Mouse (Mus musculus): Measurements from ENCODE around the gene Cyp2d40. TPM values are rescaled to one million over a fixed set of nuclear protein-coding genes. Genes with fewer than 3 reads are reported as not detected.
"Not testable (repeated sequence)": the region's sequence is repeated elsewhere in the genome, so short reads cannot be mapped to it uniquely, and the experiment has no call there.

Cyp2d40 gene
- total and polyA plus RNA-seq, 3 experiments: not detected

- intact Hi-C loops (cut with DNase I): loop anchor here (2.0 kb wide), 1 partner anchor 101 kb away; no protein-coding TSS in a partner anchor
- whole genome bisulfite sequencing: 72% methylated on average over 1 of the region's 1 CpGs
Measured at GRCm38 (mm10) chr15:82783800-82784199, 19.8 kb upstream of the Cyp2d40 start.

DNA sequence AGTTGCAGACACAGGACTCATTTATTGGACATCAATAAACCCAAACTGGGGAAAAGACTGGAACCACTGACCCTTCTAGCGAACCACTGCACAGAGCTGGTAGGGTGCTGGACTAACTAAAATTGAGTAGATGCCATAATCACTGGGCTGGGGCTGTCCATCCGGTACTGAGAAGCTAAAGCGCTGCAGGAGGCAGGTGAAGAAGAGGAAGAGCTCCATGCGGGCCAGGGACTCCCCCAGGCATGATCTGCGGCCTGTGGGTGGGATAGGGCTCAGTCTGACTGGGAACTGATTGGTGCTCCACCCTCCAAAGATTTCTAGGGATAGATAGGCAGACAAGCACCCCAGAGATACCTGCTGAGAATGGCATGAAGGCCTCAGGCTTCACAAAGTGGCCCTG, 13.9 kb upstream of the Cyp2d40 start:
- H3K36me3 ChIP-seq (ENCODE audit: control insufficient read depth, insufficient read depth, low read length); H3K27ac ChIP-seq; DNase-seq; H3K4me3 ChIP-seq; H3K27me3 ChIP-seq (ENCODE audit: control insufficient read depth, insufficient read depth, low read length); H3K9ac ChIP-seq (ENCODE audit: low read depth, low read length); intact Hi-C loops (cut with DNase I); H3K4me1 ChIP-seq (ENCODE audit: control insufficient read depth, insufficient read depth, low read length); H3K79me2 ChIP-seq (replicated peaks; ENCODE audit: control insufficient read depth, insufficient read depth, low read length): not testable (repeated sequence)
- whole genome bisulfite sequencing: 81% methylated on average over 5 of the region's 5 CpGs

More at GRCm38 (mm10) chr15:82783800-82784199, 19.8 kb upstream of the Cyp2d40 start:
- no peaks in the 10 kb centered on the region for H3K27me3 ChIP-seq (ENCODE audit: control insufficient read depth, insufficient read depth, low read length)
- no peak overlapping the region for H3K4me3 ChIP-seq
- no peaks in the 10 kb centered on the region for H3K36me3 ChIP-seq (ENCODE audit: control insufficient read depth, insufficient read depth, low read length)
- H3K27ac ChIP-seq: no peak overlapping the region
- H3K9ac ChIP-seq (ENCODE audit: low read depth, low read length): no peak overlapping the region
- TF ChIP-seq EP300 (IDR thresholded peaks at IDR 0.05; ENCODE audit: insufficient read depth, low read depth, low read length): no peak
- no peak for DNase-seq
- H3K79me2 ChIP-seq (replicated peaks; ENCODE audit: control insufficient read depth, insufficient read depth, low read length): no peaks in the 10 kb centered on the region
- H3K4me1 ChIP-seq (ENCODE audit: control insufficient read depth, insufficient read depth, low read length): no peaks in the 10 kb centered on the region

- H3K27ac ChIP-seq: no peak overlapping the region
- H3K79me2 ChIP-seq (replicated peaks; ENCODE audit: control insufficient read depth, insufficient read depth, low read length): no peaks in the 10 kb centered on the region
- intact Hi-C loops (cut with DNase I): no loop called here
- no peak overlapping the region for H3K9ac ChIP-seq (ENCODE audit: low read depth, low read length)
- no peaks in the 10 kb centered on the region for H3K27me3 ChIP-seq (ENCODE audit: control insufficient read depth, insufficient read depth, low read length)
- H3K4me1 ChIP-seq (ENCODE audit: control insufficient read depth, insufficient read depth, low read length): no peaks in the 10 kb centered on the region
- H3K36me3 ChIP-seq (ENCODE audit: control insufficient read depth, insufficient read depth, low read length): no peaks in the 10 kb centered on the region
- 79% methylated on average over 2 of the region's 2 CpGs for WGBS
- TF ChIP-seq EP300 (IDR thresholded peaks at IDR 0.05; ENCODE audit: insufficient read depth, low read depth, low read length): no peak
- TF ChIP-seq CTCF (IDR thresholded peaks at IDR 0.05): no peak
- TF ChIP-seq POLR2A (IDR thresholded peaks at IDR 0.05; ENCODE audit: insufficient read depth, low read depth, low read length): no peak
- DNase-seq: no peak
- no peak overlapping the region for H3K4me3 ChIP-seq
Measured at GRCm38 (mm10) chr15:82765943-82766342, 2.0 kb upstream of the Cyp2d40 start.

DNA sequence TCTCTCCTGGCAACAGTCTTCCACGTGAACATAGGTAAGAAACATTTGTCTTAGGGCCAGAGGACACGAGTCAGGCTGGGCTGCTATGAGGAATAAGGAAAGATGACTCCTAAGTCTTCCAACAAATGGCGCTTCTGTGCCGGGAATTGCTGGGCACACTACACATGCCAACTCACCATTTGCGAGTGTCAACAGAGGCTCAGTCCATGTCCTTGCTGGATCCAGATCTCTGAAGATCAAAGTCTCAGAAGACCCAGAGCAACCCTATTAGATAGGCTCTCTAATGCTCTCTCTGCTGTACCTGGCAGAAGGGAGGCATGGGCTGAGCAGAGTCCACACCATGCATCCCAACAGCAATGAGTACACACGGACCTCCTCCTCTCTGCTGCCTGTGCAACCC, 898 bp upstream of the Cyp2d40 start:
- H3K36me3 ChIP-seq (ENCODE audit: control insufficient read depth, insufficient read depth, low read length): no peaks in the 10 kb centered on the region
- no peak overlapping the region for H3K27ac ChIP-seq
- 70% methylated on average over 6 of the region's 6 CpGs for WGBS
- TF ChIP-seq POLR2A (IDR thresholded peaks at IDR 0.05; ENCODE audit: insufficient read depth, low read depth, low read length): no peak
- TF ChIP-seq EP300 (IDR thresholded peaks at IDR 0.05; ENCODE audit: insufficient read depth, low read depth, low read length): no peak
- TF ChIP-seq CTCF (IDR thresholded peaks at IDR 0.05): no peak
- H3K79me2 ChIP-seq (replicated peaks; ENCODE audit: control insufficient read depth, insufficient read depth, low read length): no peaks in the 10 kb centered on the region
- H3K9ac ChIP-seq (ENCODE audit: low read depth, low read length): no peak overlapping the region
- no peaks in the 10 kb centered on the region for H3K27me3 ChIP-seq (ENCODE audit: control insufficient read depth, insufficient read depth, low read length)
- intact Hi-C loops (cut with DNase I): no loop called here
- H3K4me3 ChIP-seq: no peak overlapping the region
- H3K4me1 ChIP-seq (ENCODE audit: control insufficient read depth, insufficient read depth, low read length): no peaks in the 10 kb centered on the region
- DNase-seq: no peak

GRCm38 (mm10) chr15:82748141-82748540, 15.8 kb downstream of the Cyp2d40 start:
- WGBS: 41% methylated on average over 1 of the region's 1 CpGs
- intact Hi-C loops (cut with DNase I): no loop called here
- no peaks in the 10 kb centered on the region for H3K79me2 ChIP-seq (replicated peaks; ENCODE audit: control insufficient read depth, insufficient read depth, low read length)
- no peaks in the 10 kb centered on the region for H3K4me1 ChIP-seq (ENCODE audit: control insufficient read depth, insufficient read depth, low read length)
- no peak overlapping the region for H3K9ac ChIP-seq (ENCODE audit: low read depth, low read length)
- H3K36me3 ChIP-seq (ENCODE audit: control insufficient read depth, insufficient read depth, low read length): no peaks in the 10 kb centered on the region
- H3K4me3 ChIP-seq: no peak overlapping the region
- DNase-seq: no peak
- H3K27me3 ChIP-seq (ENCODE audit: control insufficient read depth, insufficient read depth, low read length): no peaks in the 10 kb centered on the region
- no peak for TF ChIP-seq POLR2A (IDR thresholded peaks at IDR 0.05; ENCODE audit: insufficient read depth, low read depth, low read length)
- no peak for TF ChIP-seq EP300 (IDR thresholded peaks at IDR 0.05; ENCODE audit: insufficient read depth, low read depth, low read length)
- TF ChIP-seq CTCF (IDR thresholded peaks at IDR 0.05): no peak
- no peak overlapping the region for H3K27ac ChIP-seq

GRCm38 (mm10) chr15:82747516-82747915, 16.5 kb downstream of the Cyp2d40 start:
- TF ChIP-seq EP300 (IDR thresholded peaks at IDR 0.05; ENCODE audit: insufficient read depth, low read depth, low read length) (no peak), CTCF (IDR thresholded peaks at IDR 0.05) (no peak), POLR2A (IDR thresholded peaks at IDR 0.05; ENCODE audit: insufficient read depth, low read depth, low read length) (no peak)
- Histone ChIP-seq H3K27ac (no peak overlapping the region), H3K27me3 (ENCODE audit: control insufficient read depth, insufficient read depth, low read length) (no peaks in the 10 kb centered on the region), H3K4me3 (no peak overlapping the region), H3K9ac (ENCODE audit: low read depth, low read length) (no peak overlapping the region), H3K79me2 (replicated peaks; ENCODE audit: control insufficient read depth, insufficient read depth, low read length) (no peaks in the 10 kb centered on the region), H3K36me3 (ENCODE audit: control insufficient read depth, insufficient read depth, low read length) (no peaks in the 10 kb centered on the region), H3K4me1 (ENCODE audit: control insufficient read depth, insufficient read depth, low read length) (no peaks in the 10 kb centered on the region)
- no peak for DNase-seq
- WGBS: 32% methylated on average over 1 of the region's 1 CpGs
- intact Hi-C loops (cut with DNase I): no loop called here

DNA sequence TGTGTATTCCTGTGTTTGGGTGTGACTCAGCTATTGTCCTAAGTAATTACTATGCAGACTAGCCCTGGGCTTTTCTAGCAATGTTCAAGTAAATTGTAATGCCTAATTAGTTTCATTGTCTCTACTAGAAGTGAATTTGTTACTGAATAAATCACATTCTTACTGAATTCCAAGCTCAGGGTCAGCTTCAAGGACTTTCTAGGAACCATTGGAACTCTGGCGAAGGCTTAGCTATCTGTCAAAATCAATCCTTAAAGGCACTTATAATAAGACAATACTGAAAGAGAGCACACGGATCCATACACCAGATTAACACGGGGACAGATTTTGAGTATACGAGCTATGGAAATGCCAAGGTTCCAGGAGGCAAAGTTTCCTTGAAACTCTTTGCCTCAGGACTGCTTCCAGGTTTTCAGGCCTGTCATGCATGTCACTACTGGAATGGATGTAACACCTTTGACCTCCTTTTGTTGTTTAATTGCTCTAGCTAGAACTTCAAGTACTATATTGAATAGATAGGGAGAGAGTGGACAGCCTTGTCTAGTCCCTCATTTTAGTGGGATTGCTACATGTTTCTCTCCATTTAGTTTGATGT, 30.6 kb downstream of the Cyp2d40 start:
- DNase-seq; intact Hi-C loops (cut with DNase I): not testable (repeated sequence)
- 86% methylated on average over 4 of the region's 4 CpGs for WGBS

More for the DNA sequence above, 30.6 kb downstream of the Cyp2d40 start:
- not testable (repeated sequence) for H3K36me3 ChIP-seq (ENCODE audit: control insufficient read depth, insufficient read depth, low read length); H3K27me3 ChIP-seq (ENCODE audit: control insufficient read depth, insufficient read depth, low read length); H3K79me2 ChIP-seq (replicated peaks; ENCODE audit: control insufficient read depth, insufficient read depth, low read length); H3K27ac ChIP-seq; H3K9ac ChIP-seq (ENCODE audit: low read depth, low read length); H3K4me1 ChIP-seq (ENCODE audit: control insufficient read depth, insufficient read depth, low read length); H3K4me3 ChIP-seq
